Mouse (Mus musculus) lung, embryonic 14.5 days (tissue): ENCODE measurements around the gene Cpn2. TPM values are rescaled to one million over a fixed set of nuclear protein-coding genes. Genes with fewer than 3 reads are reported as not detected.

Source experiments
- ATAC-seq: fragments of 200-750 bp; cut with Nextera tagmentation; 2 replicates; pipeline ENCODE4 v1.8.0; 2017; ENCODE audit warnings: mild to moderate bottlenecking, moderate TSS enrichment, moderate library complexity; ENCODE audit not compliant: insufficient read depth
- DNase-seq: peaks from one replicate; pipeline ENCODE4 v3.0.0-alpha.2; 2015
- H3K27ac ChIP-seq: fragments of 300-500 bp; sonication (generic); 2 replicates; pipeline ENCODE4 v1.5.1; 2014; ENCODE audit warnings: low read depth, mild to moderate bottlenecking, moderate library complexity
- H3K27me3 ChIP-seq: fragments of 300-500 bp; sonication (generic); 2 replicates; pipeline ENCODE4 v1.6.1; 2014; ENCODE audit warnings: low read length, control low read depth; ENCODE audit not compliant: insufficient read depth
- H3K36me3 ChIP-seq: fragments of 300-500 bp; sonication (generic); 2 replicates; pipeline ENCODE4 v1.6.1; 2014; ENCODE audit warnings: control low read depth; ENCODE audit not compliant: insufficient read depth
- H3K4me1 ChIP-seq: fragments of 300-500 bp; sonication (generic); 2 replicates; pipeline ENCODE4 v1.6.1; 2014; ENCODE audit warnings: antibody characterized with exemption, control low read depth; ENCODE audit not compliant: insufficient read depth
- H3K4me2 ChIP-seq: fragments of 300-500 bp; sonication (generic); 2 replicates; pipeline ENCODE4 v1.6.1; 2014; ENCODE audit warnings: mild to moderate bottlenecking
- H3K4me3 ChIP-seq: fragments of 300-500 bp; sonication (generic); 2 replicates; pipeline ENCODE4 v1.5.1; 2014; ENCODE audit warnings: low read depth, low read length
- H3K9ac ChIP-seq: fragments of 300-500 bp; sonication (generic); 2 replicates; pipeline ENCODE4 v1.6.1; 2014
- H3K9me3 ChIP-seq: fragments of 300-500 bp; sonication (generic); 2 replicates; pipeline ENCODE4 v1.6.1; 2016; ENCODE audit warnings: low read depth, low read length, control low read depth
- CTCF ChIP-seq: IDR thresholded peaks from 2 replicates; pipeline ENCODE4 v1.5.1; 2016; ENCODE audit warnings: antibody characterized with exemption, low read depth
- WGBS: fragments of 180-500 bp; shearing (Covaris S2); extraction: QIAGEN DNeasy Blood & Tissue Kit; methylation state at CpG from one replicate; pipeline ENCODE4 v1.1.7; 2014; 5-methylcytosine and 5-hydroxymethylcytosine counted together
- polyA plus RNA-seq: library from polyadenylated mRNA; unstranded; fragments of >200 nt; fragmentation: Nextera tagmentation; extraction: Ambion mirVana; gene quantifications from 2 replicates; pipeline ENCODE4 v1.2.1, GENCODE M21; 2014

Gene Cpn2
- polyA plus RNA-seq, 1 experiment from 2014 or later: not detected

DNA sequence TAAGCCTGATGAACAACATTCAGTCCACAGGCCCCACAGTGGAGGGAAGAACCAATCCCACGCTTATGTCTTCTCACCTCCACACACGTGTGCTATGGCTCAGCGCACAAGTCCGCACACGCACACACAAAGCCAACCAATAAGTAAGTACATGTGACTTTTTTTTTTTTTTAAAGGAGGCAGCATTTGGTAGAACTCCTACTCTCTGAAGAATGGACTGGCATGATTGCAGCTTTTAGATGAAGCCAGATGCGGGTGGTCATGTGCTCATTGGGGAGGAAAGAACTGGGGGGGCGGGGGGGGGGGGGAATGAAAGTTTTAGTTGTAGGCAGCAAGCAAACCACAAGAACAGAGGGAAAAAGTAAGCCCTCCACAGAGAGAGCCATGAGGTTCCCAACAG is 59.3 kb downstream of the Cpn2 start:
- 85% methylated on average over 7 of the region's 7 CpGs for WGBS
- TF ChIP-seq CTCF: no peak
- no peaks in the 10 kb centered on the region for H3K4me1 ChIP-seq
- H3K9ac ChIP-seq: no peak overlapping the region
- no peaks in the 10 kb centered on the region for H3K9me3 ChIP-seq
- H3K27ac ChIP-seq: no peak overlapping the region
- H3K36me3 ChIP-seq: no peaks in the 10 kb centered on the region
- no peak for ATAC-seq
- no peak overlapping the region for H3K4me2 ChIP-seq
- no peak for DNase-seq
- H3K27me3 ChIP-seq: no peaks in the 10 kb centered on the region
- no peak overlapping the region for H3K4me3 ChIP-seq

DNA sequence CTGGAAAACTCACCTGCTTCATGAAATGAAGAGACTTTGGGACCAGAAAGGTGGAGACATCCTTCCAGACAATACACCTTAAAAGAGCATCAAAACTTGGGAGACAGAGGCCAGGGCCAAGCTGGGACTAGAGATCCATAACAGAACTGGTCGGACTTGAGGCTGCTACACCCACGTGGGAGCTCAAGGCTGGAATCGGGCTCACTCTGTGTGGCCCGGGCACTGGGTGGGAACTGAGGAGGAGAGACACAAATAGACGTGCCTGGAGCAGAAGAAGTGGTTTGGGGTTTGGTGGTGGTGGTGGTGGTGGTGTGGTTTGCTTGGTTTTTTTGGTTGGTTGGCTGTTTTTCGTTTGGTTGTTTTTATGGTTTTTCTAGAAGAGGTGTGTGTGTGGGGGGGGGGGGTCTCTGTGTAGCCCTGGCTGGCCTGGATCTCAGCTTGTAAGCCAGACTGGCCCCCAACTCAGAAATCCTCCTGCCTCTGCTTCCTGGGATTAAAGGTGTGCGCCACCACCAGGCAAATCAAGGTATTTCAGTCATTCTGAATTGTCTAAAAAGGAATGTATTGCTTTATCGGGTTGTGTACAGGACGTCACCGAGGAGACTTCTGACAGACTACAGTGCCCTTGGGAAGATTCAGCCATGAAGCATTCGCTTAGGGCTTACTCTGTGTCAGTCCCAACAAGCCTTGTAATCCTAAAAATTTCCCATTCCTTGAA is 60.0 kb downstream of the Cpn2 start:
- peak; percentile 34; the same call in 1 of the 2 replicates for TF ChIP-seq CTCF
- Histone ChIP-seq H3K9ac (no peak overlapping the region), H3K4me3 (no peak overlapping the region), H3K4me1 (no peaks in the 10 kb centered on the region), H3K36me3 (no peaks in the 10 kb centered on the region), H3K27ac (no peak overlapping the region), H3K27me3 (no peaks in the 10 kb centered on the region), H3K9me3 (no peaks in the 10 kb centered on the region), H3K4me2 (no peak overlapping the region)
- 91% methylated on average over 11 of the region's 11 CpGs for WGBS
- DNase-seq: no peak
- no peak for ATAC-seq

Other genes starting within 250 kb of the Cpn2 start
- gene Hes1, start 203.1 kb downstream of the Cpn2 start, polyA plus RNA-seq: 52.9 and 54.0 TPM in 2 replicates
- 0.54 and 0.79 TPM in 2 replicates for gene Lrrc15, start 15.8 kb upstream of the Cpn2 start, polyA plus RNA-seq
- 2.4 and 3.1 TPM in 2 replicates for gene Gp5, start 43.3 kb upstream of the Cpn2 start, polyA plus RNA-seq
- gene Atp13a3, start 138.5 kb upstream of the Cpn2 start, polyA plus RNA-seq: 17.4 and 19.9 TPM in 2 replicates